Mouse (Mus musculus) intestine, postnatal 0 days (tissue): Measurements from ENCODE around the gene Asic2. TPM values are rescaled to one million over a fixed set of nuclear protein-coding genes. Genes with fewer than 3 reads are reported as not detected.

Experiments used
- ATAC-seq: fragments of 200-750 bp; cut with Nextera tagmentation; 2 replicates; pipeline ENCODE4 v1.8.0; 2017; ENCODE audit warnings: mild to moderate bottlenecking, moderate TSS enrichment, moderate library complexity
- H3K27ac ChIP-seq: fragments of 300-500 bp; sonication (generic); 2 replicates; pipeline ENCODE4 v1.5.1; 2014; ENCODE audit warnings: mild to moderate bottlenecking, low read depth, low read length, moderate library complexity
- H3K27me3 ChIP-seq: fragments of 300-500 bp; sonication (generic); replicated peaks from 2 replicates; pipeline ENCODE4 v1.6.1; 2014; ENCODE audit warnings: low read length, mixed read lengths; ENCODE audit not compliant: control insufficient read depth, insufficient read depth
- H3K36me3 ChIP-seq: fragments of 300-500 bp; sonication (generic); 2 replicates; pipeline ENCODE4 v1.6.1; 2014; ENCODE audit warnings: mild to moderate bottlenecking, moderate library complexity; ENCODE audit not compliant: control insufficient read depth, insufficient read depth
- H3K4me1 ChIP-seq: fragments of 300-500 bp; sonication (generic); replicated peaks from 2 replicates; pipeline ENCODE4 v1.6.1; 2014; ENCODE audit warnings: antibody characterized with exemption, low read length, mixed read lengths; ENCODE audit not compliant: control insufficient read depth, insufficient read depth
- H3K4me2 ChIP-seq: fragments of 300-500 bp; sonication (generic); replicated peaks from 2 replicates; pipeline ENCODE4 v1.6.1; 2014; ENCODE audit warnings: low read depth, mild to moderate bottlenecking, moderate library complexity
- H3K4me3 ChIP-seq: fragments of 300-500 bp; sonication (generic); 2 replicates; pipeline ENCODE4 v1.5.1; 2014; ENCODE audit warnings: low read depth, low read length
- H3K9ac ChIP-seq: fragments of 300-500 bp; sonication (generic); 2 replicates; pipeline ENCODE4 v1.6.1; 2014; ENCODE audit warnings: mild to moderate bottlenecking, low read depth, low read length
- H3K9me3 ChIP-seq: fragments of 300-500 bp; sonication (generic); 2 replicates; pipeline ENCODE4 v1.6.1; 2016; ENCODE audit warnings: mixed run types; ENCODE audit not compliant: control insufficient read depth
- CTCF ChIP-seq: sonication (generic); IDR thresholded peaks from 2 replicates; pipeline ENCODE4 v1.5.1; 2016; ENCODE audit warnings: low read depth, mild to moderate bottlenecking, control low read depth, antibody characterized with exemption, moderate library complexity
- WGBS: fragments of 180-500 bp; shearing (Covaris S2); extraction: QIAGEN DNeasy Blood & Tissue Kit; methylation state at CpG from one replicate; pipeline ENCODE4 v1.1.7; 2014; 5-methylcytosine and 5-hydroxymethylcytosine counted together
- polyA plus RNA-seq: library from polyadenylated mRNA; unstranded; fragments of >200 nt; fragmentation: Nextera tagmentation; extraction: Ambion mirVana; gene quantifications from 2 replicates; pipeline ENCODE4 v1.2.1, GENCODE M21; 2015

The Asic2 gene
- polyA plus RNA-seq, 1 experiment from 2014 or later, result 0.55 TPM

DNA sequence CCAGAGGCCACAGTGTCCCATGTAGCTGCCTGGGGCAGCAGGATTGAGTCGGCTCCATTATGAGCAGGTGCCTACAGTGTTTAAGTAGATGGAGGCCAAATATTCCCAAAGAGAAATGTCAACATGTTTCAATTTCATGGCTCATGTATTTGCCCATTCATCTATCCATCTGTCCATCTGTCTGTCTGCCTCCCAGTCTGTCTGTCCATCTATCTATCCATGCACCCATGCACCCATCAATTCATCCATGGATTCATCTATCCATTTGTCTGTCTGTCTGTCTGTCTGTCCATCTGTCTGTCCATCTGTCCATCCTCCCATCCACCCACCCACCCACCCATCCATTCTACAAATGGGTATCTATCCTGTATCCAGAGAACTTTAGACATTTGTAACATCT lies 861.3 kb downstream of the Asic2 start:
- H3K27ac ChIP-seq, result no peak overlapping the region
- no peaks in the 10 kb centered on the region for H3K27me3 ChIP-seq
- no peaks in the 10 kb centered on the region for H3K4me1 ChIP-seq
- no peak for ATAC-seq
- no peak overlapping the region for H3K4me2 ChIP-seq
- no peak overlapping the region for H3K9ac ChIP-seq
- 81% methylated on average over 1 of the region's 1 CpGs for WGBS
- no peaks in the 10 kb centered on the region for H3K9me3 ChIP-seq
- no peak overlapping the region for H3K4me3 ChIP-seq
- H3K36me3 ChIP-seq, result no peaks in the 10 kb centered on the region
- no peak for TF ChIP-seq CTCF

DNA sequence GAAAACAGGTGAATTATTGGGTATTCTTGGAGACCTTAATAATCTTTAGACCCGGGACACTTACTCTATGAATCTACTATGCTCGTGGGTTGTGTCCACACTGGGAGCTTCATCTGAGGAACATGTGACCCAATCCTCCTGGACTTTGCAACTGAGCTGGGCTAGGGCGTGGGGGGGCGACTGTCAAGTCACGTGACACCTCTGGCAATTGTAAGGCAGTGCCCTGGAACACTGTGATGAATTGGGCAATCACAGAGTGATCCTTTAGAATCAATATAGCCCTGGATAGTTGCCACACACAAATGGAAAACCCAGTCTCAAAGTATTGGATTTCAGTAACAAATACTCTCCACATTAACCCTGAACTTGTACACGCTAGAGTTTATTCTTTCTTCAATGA lies 867.4 kb downstream of the Asic2 start:
- no peaks in the 10 kb centered on the region for H3K4me1 ChIP-seq
- H3K4me3 ChIP-seq, result no peak overlapping the region
- H3K9me3 ChIP-seq, result no peaks in the 10 kb centered on the region
- H3K27me3 ChIP-seq, result no peaks in the 10 kb centered on the region
- no peak for ATAC-seq
- no peak for TF ChIP-seq CTCF
- 54% methylated on average over 6 of the region's 6 CpGs for WGBS
- H3K4me2 ChIP-seq, result no peak overlapping the region
- no peak overlapping the region for H3K27ac ChIP-seq
- no peaks in the 10 kb centered on the region for H3K36me3 ChIP-seq
- H3K9ac ChIP-seq, result no peak overlapping the region

DNA sequence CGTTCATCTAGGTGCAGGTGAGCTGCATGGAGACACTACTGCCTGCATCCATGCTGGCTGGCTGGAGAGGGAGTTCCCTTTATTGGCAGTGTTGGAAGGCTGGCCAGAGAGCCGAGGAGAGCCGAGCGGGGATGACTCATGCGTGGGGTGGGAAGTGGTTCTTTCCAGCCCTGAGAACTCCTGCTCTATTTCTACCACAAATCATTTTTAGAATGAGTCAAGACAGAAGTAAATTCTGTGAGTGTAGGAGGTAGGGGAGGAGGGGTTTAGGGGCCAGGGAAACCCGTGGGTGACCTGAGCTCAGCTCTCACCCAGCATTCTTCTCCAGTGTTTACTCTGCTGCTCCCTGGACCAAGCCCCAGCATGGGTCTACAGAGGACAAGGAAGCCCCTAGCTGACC lies 872.2 kb downstream of the Asic2 start:
- Histone ChIP-seq H3K9me3 (no peaks in the 10 kb centered on the region), H3K4me1 (no peaks in the 10 kb centered on the region), H3K27ac (no peak overlapping the region), H3K4me3 (no peak overlapping the region), H3K4me2 (no peak overlapping the region), H3K27me3 (no peaks in the 10 kb centered on the region), H3K9ac (no peak overlapping the region), H3K36me3 (no peaks in the 10 kb centered on the region)
- ATAC-seq, result no peak
- WGBS, result 33% methylated on average over 6 of the region's 6 CpGs
- TF ChIP-seq CTCF, result no peak

DNA sequence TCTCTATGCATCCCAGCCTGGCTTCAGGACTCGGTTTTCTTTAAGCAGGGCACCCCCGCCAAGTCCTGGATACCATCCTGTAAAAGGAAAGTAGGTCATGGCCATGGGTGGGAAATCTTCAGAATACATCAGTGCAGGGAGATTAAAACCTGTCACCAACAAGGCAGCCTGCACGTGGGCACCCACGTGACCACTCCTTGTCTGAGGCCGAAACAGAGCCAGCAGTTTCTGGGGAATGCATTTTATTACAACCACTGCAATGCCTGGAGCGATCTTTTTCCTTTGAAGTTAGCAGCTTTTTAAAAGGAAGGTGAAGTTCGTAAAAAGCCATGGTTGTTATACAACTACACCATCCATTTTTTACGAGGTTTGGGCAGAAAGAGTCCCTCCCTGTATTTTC lies 873.7 kb downstream of the Asic2 start:
- Histone ChIP-seq H3K4me2 (no peak overlapping the region), H3K9me3 (no peaks in the 10 kb centered on the region), H3K4me3 (no peak overlapping the region), H3K27ac (no peak overlapping the region), H3K27me3 (no peaks in the 10 kb centered on the region), H3K9ac (no peak overlapping the region), H3K36me3 (no peaks in the 10 kb centered on the region), H3K4me1 (no peaks in the 10 kb centered on the region)
- TF ChIP-seq CTCF, result no peak
- 47% methylated on average over 8 of the region's 8 CpGs for WGBS
- no peak for ATAC-seq

DNA sequence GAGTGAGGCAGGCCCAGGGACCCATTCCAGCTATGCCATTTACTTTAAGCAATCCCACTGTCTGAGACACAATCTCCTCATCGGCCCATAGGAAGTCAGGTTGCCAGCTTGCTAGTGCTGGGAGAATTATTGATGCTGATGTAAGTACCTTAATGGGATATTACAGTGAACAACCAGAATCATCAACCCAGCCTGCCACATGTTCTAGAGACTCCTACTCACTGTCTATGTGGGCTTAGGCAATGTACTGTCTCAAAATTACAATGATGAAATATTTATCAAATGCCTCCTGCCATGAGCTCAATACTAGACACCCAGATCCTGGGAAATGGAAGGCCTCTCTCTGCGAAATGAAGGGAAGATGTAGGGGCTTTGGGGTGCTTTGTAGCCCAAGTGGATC lies 876.1 kb downstream of the Asic2 start:
- no peak overlapping the region for H3K4me3 ChIP-seq
- no peak for TF ChIP-seq CTCF
- no peaks in the 10 kb centered on the region for H3K4me1 ChIP-seq
- WGBS, result 69% methylated on average over 2 of the region's 2 CpGs
- no peaks in the 10 kb centered on the region for H3K27me3 ChIP-seq
- H3K4me2 ChIP-seq, result no peak overlapping the region
- H3K9ac ChIP-seq, result no peak overlapping the region
- H3K36me3 ChIP-seq, result no peaks in the 10 kb centered on the region
- no peak overlapping the region for H3K27ac ChIP-seq
- no peak for ATAC-seq
- no peaks in the 10 kb centered on the region for H3K9me3 ChIP-seq

- no peaks in the 10 kb centered on the region for H3K27me3 ChIP-seq
- no peaks in the 10 kb centered on the region for H3K4me1 ChIP-seq
- TF ChIP-seq CTCF, result no peak
- ATAC-seq, result no peak
- WGBS, result 59% methylated on average over 4 of the region's 4 CpGs
- no peak overlapping the region for H3K4me2 ChIP-seq
- H3K9ac ChIP-seq, result no peak overlapping the region
- no peak overlapping the region for H3K27ac ChIP-seq
- H3K36me3 ChIP-seq, result no peaks in the 10 kb centered on the region
- H3K4me3 ChIP-seq, result no peak overlapping the region
- H3K9me3 ChIP-seq, result no peaks in the 10 kb centered on the region
Observed at GRCm38 (mm10) chr11:81083822-81084221, 884.4 kb downstream of the Asic2 start.
